Mouse (Mus musculus) embryonic fibroblast, embryonic 13.5 days (primary cell): ENCODE data around the gene Tmed10.

Experiments
- CTCF ChIP-seq: IDR thresholded peaks from 2 replicates; pipeline ENCODE4 v1.5.1; 2011; ENCODE audit warnings: mild to moderate bottlenecking, control low read depth, low read length, moderate library complexity, borderline replicate concordance; ENCODE audit not compliant: insufficient read depth
- POLR2A ChIP-seq: IDR thresholded peaks from 2 replicates; pipeline ENCODE4 v1.6.1; 2011; ENCODE audit warnings: low read depth, mild to moderate bottlenecking, control low read depth, low read length, moderate library complexity

DNA sequence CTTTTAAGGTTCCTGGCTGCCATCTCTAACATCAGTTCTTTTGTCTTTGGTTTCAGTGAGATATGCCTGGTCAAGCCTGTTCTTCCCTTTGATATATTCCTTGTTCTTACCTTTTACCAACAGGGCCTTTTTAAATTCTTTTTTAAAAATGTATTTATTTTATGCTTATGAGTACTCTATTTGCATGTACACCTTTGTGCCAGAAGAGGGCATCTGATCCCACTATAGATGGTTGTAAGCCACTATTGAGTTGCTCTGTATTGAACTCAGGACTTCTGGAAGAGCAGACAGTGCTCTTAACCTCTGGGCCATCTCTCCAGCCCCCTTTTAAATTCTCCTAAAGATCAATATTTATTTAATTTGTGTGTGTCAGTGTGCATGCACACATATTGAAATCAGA lies 81.7 kb downstream of the Tmed10 start:
- TF ChIP-seq CTCF (no peak), POLR2A (no peak)
